Mouse (Mus musculus): Measurements from ENCODE around the gene Klhl25.

DNA sequence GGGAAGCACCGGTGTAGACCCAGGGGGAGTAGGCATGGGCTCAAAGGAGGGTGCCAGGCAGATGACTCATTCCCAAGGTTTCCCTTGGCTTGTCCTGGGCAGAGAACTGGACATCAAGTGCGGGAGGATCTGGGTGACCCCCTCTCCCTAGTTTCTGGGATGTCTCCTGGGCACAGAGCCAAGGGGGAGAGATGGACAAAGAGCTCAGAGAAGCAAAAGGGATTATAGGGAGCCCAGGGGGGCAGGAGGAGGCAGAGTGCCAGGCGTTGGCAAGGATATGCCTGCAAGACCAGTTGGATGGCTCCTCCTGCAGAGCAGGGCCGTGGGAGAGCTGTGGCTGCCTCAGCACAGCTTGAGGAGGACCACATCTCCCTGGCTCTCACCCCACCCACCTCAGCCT is 4.3 kb downstream of the Klhl25 start:
- no peak for TF ChIP-seq CTCF (IDR thresholded peaks at IDR 0.05; ENCODE audit: low read depth)
- TF ChIP-seq EP300 (IDR thresholded peaks at IDR 0.05; ENCODE audit: low read depth), result no peak
